Mouse (Mus musculus) lung, postnatal 25 days (tissue): ENCODE results near the gene Slc9a6.

ENCODE experiments used
- DNase-seq: peaks from one replicate; pipeline ENCODE4 v3.0.0; 2022; ENCODE audit warnings: low spot score

Slc9a6 gene

GRCm38 (mm10) chrX:56665226-56665973 lies 55.8 kb downstream of the Slc9a6 start:
- no peak for DNase-seq

- DNase-seq: no peak
Observed at GRCm38 (mm10) chrX:56667296-56667695, 57.7 kb downstream of the Slc9a6 start.

GRCm38 (mm10) chrX:56668051-56668450 lies 58.5 kb downstream of the Slc9a6 start:
- DNase-seq: no peak

DNA sequence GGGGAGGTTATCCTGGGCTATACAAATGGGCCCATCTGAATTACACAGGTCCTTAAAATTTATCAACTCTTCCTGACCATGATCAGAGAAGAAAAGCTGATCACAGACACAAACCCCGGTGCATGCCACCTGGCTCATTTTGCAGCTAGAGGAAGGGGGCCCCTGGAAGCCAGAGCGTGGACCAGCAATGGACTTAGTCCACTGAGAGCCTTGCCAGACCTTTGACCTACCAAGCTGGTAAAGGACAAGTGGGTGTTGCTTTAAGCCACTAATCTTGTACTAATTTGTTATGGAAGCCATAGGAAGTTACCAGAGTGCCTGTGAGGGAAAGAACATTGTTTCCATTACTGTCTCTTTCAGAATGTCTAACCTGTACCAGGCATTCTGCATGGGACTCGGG lies 58.9 kb downstream of the Slc9a6 start:
- no peak for DNase-seq

GRCm38 (mm10) chrX:56675556-56675955 lies 66.0 kb downstream of the Slc9a6 start:
- no peak for DNase-seq

GRCm38 (mm10) chrX:56677736-56678135 lies 68.2 kb downstream of the Slc9a6 start:
- no peak for DNase-seq

GRCm38 (mm10) chrX:56679066-56679465 lies 69.5 kb downstream of the Slc9a6 start:
- no peak for DNase-seq

DNA sequence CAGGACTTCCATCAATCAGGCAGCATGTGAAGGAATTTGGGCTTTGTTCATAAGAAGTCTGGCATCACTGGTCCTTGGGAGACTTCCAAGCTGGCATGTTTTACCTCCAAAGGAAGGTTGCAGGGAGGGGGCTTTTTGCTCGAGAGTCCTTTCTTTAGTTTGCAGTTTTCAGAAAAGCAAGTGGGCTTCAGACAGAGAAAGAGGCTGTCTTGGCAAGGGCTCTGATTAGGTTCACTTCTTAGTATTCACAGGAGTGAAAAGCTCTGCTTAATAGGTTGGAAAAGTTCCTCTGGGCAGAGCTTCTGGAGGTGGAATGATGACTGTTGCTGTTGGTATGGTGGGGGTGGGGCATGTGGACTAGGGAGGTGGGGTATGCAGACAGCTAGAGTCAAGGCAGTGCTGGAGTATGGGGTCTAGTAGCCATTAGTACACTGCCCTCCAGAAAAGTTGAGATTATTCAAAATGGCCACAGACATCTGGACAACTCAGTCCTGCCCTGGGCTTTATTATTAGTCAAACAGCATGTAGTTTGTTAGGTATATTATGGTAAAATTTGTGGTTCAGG lies 72.7 kb downstream of the Slc9a6 start:
- no peak for DNase-seq

GRCm38 (mm10) chrX:56683521-56683920 lies 74.0 kb downstream of the Slc9a6 start:
- DNase-seq: no peak

- DNase-seq: no peak
Observed at GRCm38 (mm10) chrX:56692554-56692953, 83.0 kb downstream of the Slc9a6 start.

- DNase-seq: no peak
Observed at GRCm38 (mm10) chrX:56694539-56694938, 85.0 kb downstream of the Slc9a6 start.

- DNase-seq: no peak
Observed at GRCm38 (mm10) chrX:56697199-56697780, 87.7 kb downstream of the Slc9a6 start.

DNA sequence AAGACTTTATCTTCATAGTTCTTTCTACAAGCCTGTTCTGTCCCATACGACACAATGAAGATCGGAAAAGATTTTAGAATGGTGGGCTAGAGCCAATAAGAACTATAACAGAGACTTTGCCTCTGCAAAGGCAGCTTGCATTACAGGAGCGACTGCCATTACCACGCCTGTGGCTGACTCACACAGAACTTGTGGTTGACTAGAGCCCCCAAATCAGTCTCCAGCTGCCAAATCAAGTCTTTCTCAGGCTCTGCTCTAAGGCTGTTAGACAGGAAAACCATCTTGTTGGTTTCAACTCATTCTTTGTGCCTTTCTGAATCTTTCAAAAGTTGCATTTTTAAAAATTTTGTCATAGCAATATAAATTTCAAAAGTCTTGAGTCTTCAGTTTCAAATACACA lies 88.3 kb downstream of the Slc9a6 start:
- DNase-seq: no peak

DNA sequence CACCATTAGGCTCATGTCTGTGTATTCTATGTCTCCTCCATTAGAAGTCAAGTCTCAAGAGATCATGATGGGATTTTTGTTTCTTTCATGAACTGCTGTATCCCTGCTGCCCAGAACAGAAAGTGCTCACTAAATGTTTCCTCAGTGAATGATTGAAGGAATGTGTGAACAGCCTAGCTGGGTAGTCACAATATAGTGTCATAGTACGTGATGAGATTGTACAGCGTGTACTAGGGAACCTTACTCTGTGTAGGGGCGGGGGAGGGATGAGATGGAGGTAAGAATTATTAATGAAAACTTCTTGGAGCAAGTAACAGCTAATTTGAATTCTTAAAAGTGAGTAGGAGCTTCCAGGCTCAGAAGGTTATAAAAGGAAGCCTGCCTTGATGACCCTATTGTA lies 91.7 kb downstream of the Slc9a6 start:
- DNase-seq: no peak

DNA sequence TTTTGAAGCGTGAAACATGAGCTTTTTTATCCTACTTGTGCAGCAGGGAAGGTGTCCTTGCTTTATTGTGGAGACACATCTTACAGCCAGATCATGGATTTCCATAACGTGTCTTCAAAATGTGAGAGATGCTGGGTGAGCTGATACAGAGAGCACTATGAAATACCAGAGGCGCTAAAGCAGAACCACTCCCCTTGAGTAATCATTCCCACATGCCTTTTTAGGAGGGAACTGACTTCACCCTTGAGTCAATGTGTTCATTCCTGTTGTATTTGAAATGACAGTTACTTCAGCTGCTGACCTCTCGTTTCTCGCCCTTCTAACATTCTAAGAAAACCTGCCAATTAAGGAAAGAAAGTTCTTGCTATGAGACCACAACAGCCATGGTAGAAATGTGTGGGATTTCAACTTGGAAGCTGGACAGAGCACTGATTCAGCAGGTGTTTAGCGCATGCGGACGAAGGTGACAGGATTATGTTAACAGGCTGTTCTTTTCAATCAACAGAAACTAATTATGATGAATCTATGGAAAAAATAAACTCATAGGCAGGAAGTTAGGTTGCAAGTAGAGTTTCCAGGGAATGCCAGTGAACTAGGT lies 94.5 kb downstream of the Slc9a6 start:
- no peak for DNase-seq

DNA sequence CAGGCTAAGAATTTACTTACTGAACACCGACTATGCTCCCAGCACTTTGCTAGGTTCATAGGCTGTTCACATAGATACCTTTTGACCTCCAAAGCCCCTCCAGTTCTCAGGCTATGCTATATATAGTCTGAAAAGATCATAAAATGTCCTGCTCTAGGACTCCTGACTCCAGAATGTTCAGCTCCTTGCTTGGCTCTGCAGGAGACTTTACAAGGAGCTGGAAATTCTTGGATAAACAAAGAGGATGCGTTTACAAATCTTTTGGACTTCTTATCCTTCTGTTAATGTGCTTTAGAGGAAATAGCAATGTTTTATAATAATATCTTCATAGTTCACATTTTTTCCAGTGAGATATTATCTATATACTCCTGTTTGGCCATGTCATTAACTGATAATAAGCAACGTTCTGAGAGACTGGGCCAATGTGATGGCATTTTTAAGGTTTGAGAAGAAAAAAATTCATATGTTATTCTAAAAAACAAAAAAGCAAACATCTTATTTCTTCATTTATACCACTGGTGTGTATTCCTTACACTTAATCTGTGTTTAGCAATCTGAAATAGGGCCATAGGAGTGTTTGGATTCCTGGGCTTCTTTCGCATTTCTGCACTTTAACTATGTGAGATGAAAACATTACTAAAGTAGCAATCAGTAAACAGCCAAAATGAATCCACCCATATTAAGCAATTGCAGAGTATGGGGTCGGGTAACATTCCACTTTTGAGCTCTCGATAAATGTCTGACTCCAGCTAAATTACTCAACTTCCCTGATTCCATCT lies 99.2 kb downstream of the Slc9a6 start:
- no peak for DNase-seq

DNA sequence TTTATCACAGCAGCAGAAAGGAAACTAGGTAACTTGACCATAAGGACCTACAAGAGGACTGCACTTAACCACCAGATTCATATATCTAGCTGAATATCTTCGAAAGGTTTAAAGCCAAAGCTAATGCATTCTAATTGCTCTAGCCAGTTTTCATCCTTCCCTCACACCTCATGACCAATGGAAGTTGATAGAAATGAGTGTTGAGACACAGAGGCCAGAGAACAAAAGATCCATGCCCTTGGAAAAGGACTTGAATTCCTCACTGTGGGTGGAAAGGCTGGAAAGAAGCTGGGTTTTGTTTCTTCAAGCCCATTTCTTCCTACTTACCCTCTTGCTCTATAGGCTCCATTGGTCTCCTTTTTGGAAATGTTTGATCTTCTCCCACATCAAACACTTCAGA lies 101.0 kb downstream of the Slc9a6 start:
- no peak for DNase-seq

DNA sequence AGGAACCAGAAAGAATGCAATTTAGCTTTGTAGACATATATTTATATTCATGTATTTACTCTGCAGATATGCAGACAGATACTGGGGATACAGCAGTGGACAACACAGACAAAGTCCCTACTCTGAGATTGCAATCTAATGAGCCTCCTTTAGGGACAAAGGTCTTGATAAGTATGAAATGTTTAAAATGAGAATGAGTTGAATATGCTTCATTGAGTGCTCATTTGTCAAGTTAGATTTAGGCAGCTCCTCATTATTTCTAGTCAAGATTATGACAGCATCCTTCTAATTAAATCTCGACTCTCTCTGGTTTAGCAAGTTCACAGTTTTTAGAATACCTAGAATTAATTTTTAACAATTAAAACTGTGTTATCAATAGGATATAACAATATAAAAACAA lies 103.1 kb downstream of the Slc9a6 start:
- DNase-seq: no peak
